Mouse (Mus musculus): ENCODE data around the gene Cel.

The Cel gene

GRCm38 (mm10) chr2:28563303-28563702 lies at the start of gene Cel:
TSS of gene Cel (minus strand) at chr2:28563403.
- DNase-seq (ENCODE audit: low spot score) = no peak

- no peak for DNase-seq (ENCODE audit: low spot score)
Observed at GRCm38 (mm10) chr2:28612436-28613063, 49.3 kb upstream of the Cel start.

GRCm38 (mm10) chr2:28611407-28611787 lies 48.2 kb upstream of the Cel start:
- no peak for DNase-seq (ENCODE audit: low spot score)

- DNase-seq (ENCODE audit: low spot score) = no peak
Observed at GRCm38 (mm10) chr2:28610716-28611406, 47.7 kb upstream of the Cel start.

GRCm38 (mm10) chr2:28609851-28610250 lies 46.6 kb upstream of the Cel start:
- DNase-seq (ENCODE audit: low spot score) = no peak

GRCm38 (mm10) chr2:28607341-28608165 lies 44.4 kb upstream of the Cel start:
- DNase-seq (ENCODE audit: low spot score) = no peak

GRCm38 (mm10) chr2:28606601-28607340 lies 43.6 kb upstream of the Cel start:
- no peak for DNase-seq (ENCODE audit: low spot score)

GRCm38 (mm10) chr2:28605789-28606541 lies 42.8 kb upstream of the Cel start:
- DNase-seq (ENCODE audit: low spot score) = no peak

GRCm38 (mm10) chr2:28603542-28603941 lies 40.3 kb upstream of the Cel start:
- DNase-seq (ENCODE audit: low spot score) = no peak

- DNase-seq (ENCODE audit: low spot score) = no peak
Observed at GRCm38 (mm10) chr2:28601720-28602590, 38.8 kb upstream of the Cel start.

GRCm38 (mm10) chr2:28599569-28599900 lies 36.3 kb upstream of the Cel start:
- DNase-seq (ENCODE audit: low spot score) = no peak

- DNase-seq (ENCODE audit: low spot score) = no peak
Observed at GRCm38 (mm10) chr2:28598692-28599568, 35.7 kb upstream of the Cel start.

- DNase-seq (ENCODE audit: low spot score) = no peak
Observed at GRCm38 (mm10) chr2:28597733-28598547, 34.7 kb upstream of the Cel start.

GRCm38 (mm10) chr2:28596998-28597397 lies 33.8 kb upstream of the Cel start:
- DNase-seq (ENCODE audit: low spot score) = peak; percentile 47

- DNase-seq (ENCODE audit: low spot score) = no peak
Observed at GRCm38 (mm10) chr2:28596021-28596420, 32.8 kb upstream of the Cel start.

- DNase-seq (ENCODE audit: low spot score) = peak; percentile 77
Observed at GRCm38 (mm10) chr2:28592809-28593208, 29.6 kb upstream of the Cel start.

GRCm38 (mm10) chr2:28591479-28591878 lies 28.3 kb upstream of the Cel start:
- no peak for DNase-seq (ENCODE audit: low spot score)

- DNase-seq (ENCODE audit: low spot score) = no peak
Observed at GRCm38 (mm10) chr2:28588574-28588973, 25.4 kb upstream of the Cel start.

GRCm38 (mm10) chr2:28585730-28586129 lies 22.5 kb upstream of the Cel start:
- no peak for DNase-seq (ENCODE audit: low spot score)

All from testis, postnatal 14 days (tissue).